9 mouse cellular contexts compared by ENCODE assay signal in the genomic region with DNA sequence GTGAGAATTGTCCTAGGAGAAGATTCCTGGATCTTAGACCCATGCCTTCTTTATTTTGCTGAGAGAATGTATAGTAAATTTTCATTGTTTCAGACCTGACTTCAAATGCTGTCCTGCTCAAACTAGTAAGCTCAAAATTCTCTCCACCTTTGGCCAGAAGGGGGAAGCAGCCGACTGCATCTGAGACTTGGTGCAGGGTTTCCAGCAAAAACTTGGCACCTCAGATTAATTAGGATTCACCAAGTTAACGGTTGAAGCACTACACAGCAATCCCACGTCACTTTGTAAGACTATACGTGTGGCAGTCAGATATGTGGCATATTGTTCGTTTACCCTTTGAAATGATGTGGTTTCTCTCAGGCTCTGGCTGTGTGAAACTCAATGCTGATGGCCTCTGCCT. TPM values are rescaled to one million over a fixed set of nuclear protein-coding genes. Genes with fewer than 3 reads are reported as not detected.
A peak's percentile ranks its signal among the peaks of the same experiment; 100 is the strongest.
DNase-seq lines count a peak whose midpoint lies in the region; ATAC-seq lines count a peak whose summit lies in the region.
"Had no signal": no experiment of that assay in that cellular context is flagged by ENCODE, and none has a peak within 500 bp of the region (broad histone marks: within the 10 kb centered on the region; RNA-seq: fewer than 3 reads in every experiment).

No protein-coding gene starts in this region.

- no peak for ATAC-seq in midbrain, embryonic 14.5 days (ENCODE audit: low FRiP score, low TSS enrichment)
- ATAC-seq in midbrain, embryonic 15.5 days (replicated peaks) = no peak

- H3K27ac ChIP-seq in midbrain, embryonic 14.5 days (replicated peaks; ENCODE audit: low read depth, low read length) = no peak overlapping the region
- no peak overlapping the region for H3K27ac ChIP-seq in midbrain, embryonic 15.5 days

- DNase-seq in adrenal gland, postnatal 10 days = peak; percentile 42
- no peak for DNase-seq in adrenal gland, postnatal 4 days (ENCODE audit: low spot score in 2 of 2)
- peak; percentile 83 for DNase-seq in midbrain, embryonic 14.5 days
- peak; percentile 45 for DNase-seq in embryo, embryonic 9.5 days (ENCODE audit: extremely low spot score)
- DNase-seq in kidney, postnatal 36 days = peak; percentile 21 to 65
- DNase-seq in lung, postnatal 14 days = peak; percentile 26
- no peak for DNase-seq in thymus, postnatal 0 days (ENCODE audit: low spot score)

- no peak overlapping the region for H3K4me3 ChIP-seq in midbrain, embryonic 14.5 days (replicated peaks; ENCODE audit: low read depth, low read length)
- H3K4me3 ChIP-seq in midbrain, embryonic 15.5 days = no peak overlapping the region
- H3K4me3 ChIP-seq: megakaryocyte, embryonic 14.5 days had no signal

- H3K36me3 ChIP-seq in midbrain, embryonic 14.5 days (ENCODE audit: control insufficient read depth, insufficient read depth, low read length) = no peaks in the 10 kb centered on the region
- no peaks in the 10 kb centered on the region for H3K36me3 ChIP-seq in midbrain, embryonic 15.5 days (replicated peaks)

- 26% methylated on average over 5 of the region's 5 CpGs for WGBS in midbrain, embryonic 14.5 days
- 23% methylated on average over 5 of the region's 5 CpGs for WGBS in midbrain, embryonic 15.5 days

- H3K9me3 ChIP-seq in midbrain, embryonic 14.5 days (ENCODE audit: control insufficient read depth, low read length) = no peaks in the 10 kb centered on the region
- no peaks in the 10 kb centered on the region for H3K9me3 ChIP-seq in midbrain, embryonic 15.5 days

- H3K4me1 ChIP-seq in midbrain, embryonic 14.5 days (ENCODE audit: control insufficient read depth, insufficient read depth, low read length) = no peaks in the 10 kb centered on the region
- H3K4me1 ChIP-seq in midbrain, embryonic 15.5 days = no peaks in the 10 kb centered on the region

- H3K27me3 ChIP-seq in midbrain, embryonic 14.5 days (ENCODE audit: control insufficient read depth, insufficient read depth, low read length) = no peaks in the 10 kb centered on the region
- no peaks in the 10 kb centered on the region for H3K27me3 ChIP-seq in midbrain, embryonic 15.5 days (replicated peaks)
- H3K27me3 ChIP-seq: megakaryocyte, embryonic 14.5 days had no signal

- H3K4me2 ChIP-seq in midbrain, embryonic 14.5 days (ENCODE audit: low read length) = no peak overlapping the region
- no peak overlapping the region for H3K4me2 ChIP-seq in midbrain, embryonic 15.5 days

- H3K9ac ChIP-seq in midbrain, embryonic 14.5 days (replicated peaks; ENCODE audit: low read length) = no peak overlapping the region
- no peak overlapping the region for H3K9ac ChIP-seq in midbrain, embryonic 15.5 days

RNA-seq across cellular contexts. Expression of a gene that starts 31.9 kb away (rescaled TPM):
- 10 to 100 TPM; 21.8 to 24.7 TPM for total RNA-seq in adrenal gland, postnatal 10 days (2021)
- total RNA-seq in adrenal gland, postnatal 4 days (2021) = 10 to 100 TPM; 33.3 to 38.7 TPM
- 37.1 and 38.2 TPM in 2 replicates for polyA plus RNA-seq in midbrain, embryonic 14.5 days (2014; fragmentation: Nextera tagmentation; extraction: Ambion mirVana)
- polyA plus RNA-seq in midbrain, embryonic 15.5 days (2015; fragmentation: Nextera tagmentation; extraction: Ambion mirVana) = 33.6 and 35.4 TPM in 2 replicates
- 44.8 and 51.9 TPM in 2 replicates for polyA plus RNA-seq in thymus, postnatal 0 days (2015; fragmentation: Nextera tagmentation; extraction: Ambion mirVana)

Comparison
In these comparisons a context has a peak if more than half of its experiments do, and no peak if none do; other contexts are left out.
1. DNase-seq: peak in adrenal gland, postnatal 10 days (single experiment), midbrain, embryonic 14.5 days (single experiment), embryo, embryonic 9.5 days (single experiment), kidney, postnatal 36 days (2 of 2) and lung, postnatal 14 days (single experiment); none in adrenal gland, postnatal 4 days (0 of 2) and thymus, postnatal 0 days (single experiment).